Mouse (Mus musculus): Measurements from ENCODE around the gene Adgrl2. TPM values are rescaled to one million over a fixed set of nuclear protein-coding genes. Genes with fewer than 3 reads are reported as not detected.
A peak's percentile ranks its signal among the peaks of the same experiment; 100 is the strongest.

Adgrl2 gene
- not detected in 2 replicates for polyA plus RNA-seq (2012; ENCODE audit: insufficient read depth, insufficient read length, low replicate concordance, missing spikeins)

DNA sequence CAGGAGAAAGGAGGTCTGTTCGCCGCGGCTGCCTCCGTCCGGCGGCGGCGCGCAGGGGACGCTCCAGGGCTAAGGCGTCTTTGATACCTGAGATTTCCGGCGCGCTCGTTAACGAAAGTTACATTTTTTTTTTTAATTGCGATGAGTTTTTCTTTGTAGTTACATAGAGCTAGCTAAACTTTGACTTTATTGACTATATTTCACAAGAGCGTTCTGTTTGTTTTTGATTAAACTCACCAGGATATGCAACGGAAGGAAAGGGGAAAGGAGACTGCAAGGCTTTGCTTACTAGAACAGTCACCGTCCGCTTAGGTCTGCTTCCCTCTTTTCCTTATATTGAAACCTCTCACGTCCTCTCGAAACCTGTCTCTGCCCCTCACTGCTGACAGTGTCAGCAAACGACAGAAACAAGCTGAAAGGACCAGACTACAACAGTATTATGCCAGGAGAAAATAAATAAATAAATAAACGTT is at the start of gene Adgrl2:
Gene Adgrl2, minus strand, starts transcription at position 25 of the 473 bp plus-strand sequence.
- WGBS: 2% methylated on average over 25 of the region's 25 CpGs
- peaks cover 31% of the 10 kb centered on the region for H3K4me1 ChIP-seq (ENCODE audit: control insufficient read depth, insufficient read depth, low read length)
- H3K4me3 ChIP-seq (ENCODE audit: insufficient read depth, low read depth, low read length): peak within 1 kb of the TSS; percentile 66
- H3K27ac ChIP-seq (ENCODE audit: insufficient read depth, low read depth, low read length): no peak within 1 kb of the TSS
- no peak for TF ChIP-seq CTCF (IDR thresholded peaks at IDR 0.05; ENCODE audit: insufficient read depth, low read depth, low read length)
- TF ChIP-seq POLR2A (IDR thresholded peaks at IDR 0.05; ENCODE audit: insufficient read depth, low read depth, low read length): no peak

DNA sequence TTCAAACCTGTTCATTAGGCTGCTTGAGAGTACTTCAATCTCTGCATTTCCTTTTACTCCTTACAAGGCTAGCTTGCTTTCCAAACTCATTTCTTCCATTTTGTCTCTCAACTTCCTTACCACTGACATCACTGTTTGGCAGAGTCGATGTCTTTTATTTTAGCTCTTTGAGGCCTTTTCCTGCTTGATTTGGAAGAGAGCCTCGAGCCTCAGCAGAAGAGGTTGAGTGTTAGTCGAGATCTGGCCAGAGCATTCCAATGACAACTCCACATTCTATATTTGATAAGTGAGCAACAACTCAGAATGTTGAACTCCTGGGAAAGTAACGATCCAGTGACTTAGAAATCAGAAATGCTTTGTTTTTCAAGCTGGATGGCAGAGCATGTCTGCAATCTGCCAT is 48.4 kb upstream of the Adgrl2 start:
- TF ChIP-seq POLR2A (IDR thresholded peaks at IDR 0.05; ENCODE audit: insufficient read depth, low read depth, low read length): no peak
- no peak for TF ChIP-seq CTCF (IDR thresholded peaks at IDR 0.05; ENCODE audit: insufficient read depth, low read depth, low read length)
- no peak overlapping the region for H3K4me3 ChIP-seq (ENCODE audit: insufficient read depth, low read depth, low read length)
- H3K4me1 ChIP-seq (ENCODE audit: control insufficient read depth, insufficient read depth, low read length): no peaks in the 10 kb centered on the region
- no peak overlapping the region for H3K27ac ChIP-seq (ENCODE audit: insufficient read depth, low read depth, low read length)
- WGBS: 59% methylated on average over 4 of the region's 4 CpGs

DNA sequence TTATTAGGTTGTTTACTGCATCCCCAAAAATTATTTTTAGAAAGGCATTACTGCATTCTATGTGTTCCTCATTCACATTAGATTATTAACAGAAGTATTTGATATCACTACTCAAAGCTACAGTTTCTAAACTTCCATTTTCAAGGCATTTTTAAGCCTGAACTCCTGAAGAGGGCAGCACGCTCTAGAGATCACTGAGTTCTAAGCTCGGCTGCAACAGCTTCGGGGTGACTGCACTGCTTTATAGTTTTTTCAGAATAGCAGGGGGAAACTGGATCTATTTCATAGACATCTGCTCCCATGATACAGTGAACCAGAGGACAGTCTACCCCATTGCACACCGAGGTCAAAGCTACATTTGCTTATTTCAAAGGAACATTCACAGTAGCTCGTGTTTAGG is 29.6 kb upstream of the Adgrl2 start:
- Histone ChIP-seq H3K4me1 (ENCODE audit: control insufficient read depth, insufficient read depth, low read length) (no peaks in the 10 kb centered on the region), H3K27ac (ENCODE audit: insufficient read depth, low read depth, low read length) (no peak overlapping the region), H3K4me3 (ENCODE audit: insufficient read depth, low read depth, low read length) (no peak overlapping the region)
- 70% methylated on average over 5 of the region's 5 CpGs for WGBS
- TF ChIP-seq POLR2A (IDR thresholded peaks at IDR 0.05; ENCODE audit: insufficient read depth, low read depth, low read length) (no peak), CTCF (IDR thresholded peaks at IDR 0.05; ENCODE audit: insufficient read depth, low read depth, low read length) (no peak)

DNA sequence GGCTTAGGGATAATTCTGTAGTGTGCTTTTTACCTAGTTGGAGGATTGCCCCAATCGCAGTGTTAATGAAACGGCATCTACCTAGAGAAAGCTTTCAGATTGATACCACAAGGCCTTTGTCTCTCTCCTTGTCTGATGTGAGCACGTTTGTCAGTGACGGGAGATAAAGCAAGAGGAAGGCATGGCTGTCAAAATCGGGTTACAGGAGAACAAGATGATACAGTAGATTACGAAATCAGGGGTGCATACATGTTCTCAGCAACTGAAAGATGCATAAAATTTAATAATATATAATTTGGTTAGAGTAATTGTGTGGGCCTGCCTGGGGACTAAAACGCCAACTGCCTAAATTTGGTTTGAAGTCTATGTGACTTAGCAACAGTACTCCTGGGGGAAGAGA is 19.0 kb upstream of the Adgrl2 start:
- no peak overlapping the region for H3K4me3 ChIP-seq (ENCODE audit: insufficient read depth, low read depth, low read length)
- no peak overlapping the region for H3K27ac ChIP-seq (ENCODE audit: insufficient read depth, low read depth, low read length)
- H3K4me1 ChIP-seq (ENCODE audit: control insufficient read depth, insufficient read depth, low read length): no peaks in the 10 kb centered on the region
- 86% methylated on average over 7 of the region's 7 CpGs for WGBS
- TF ChIP-seq CTCF (IDR thresholded peaks at IDR 0.05; ENCODE audit: insufficient read depth, low read depth, low read length) (no peak), POLR2A (IDR thresholded peaks at IDR 0.05; ENCODE audit: insufficient read depth, low read depth, low read length) (no peak)

DNA sequence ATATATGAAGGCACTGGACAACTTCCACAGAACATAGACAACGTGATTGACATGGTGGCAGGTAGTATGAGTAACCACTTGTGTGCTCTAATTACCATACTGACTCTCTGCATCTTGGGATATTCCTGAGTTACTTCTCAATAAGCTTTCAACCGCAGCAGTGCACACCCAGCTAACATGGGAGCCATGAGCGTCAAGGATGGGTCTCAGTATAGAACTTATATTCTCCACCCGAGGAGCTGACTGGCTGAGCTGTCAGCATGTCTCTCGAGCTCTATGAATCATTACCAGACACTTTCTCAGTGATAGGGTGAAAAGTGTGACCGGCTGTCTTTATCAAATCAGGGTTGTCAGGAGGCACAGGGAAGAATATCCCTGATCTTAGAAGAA is 18.3 kb upstream of the Adgrl2 start:
- no peak for TF ChIP-seq POLR2A (IDR thresholded peaks at IDR 0.05; ENCODE audit: insufficient read depth, low read depth, low read length)
- no peak for TF ChIP-seq CTCF (IDR thresholded peaks at IDR 0.05; ENCODE audit: insufficient read depth, low read depth, low read length)
- Histone ChIP-seq H3K4me1 (ENCODE audit: control insufficient read depth, insufficient read depth, low read length) (no peaks in the 10 kb centered on the region), H3K4me3 (ENCODE audit: insufficient read depth, low read depth, low read length) (no peak overlapping the region), H3K27ac (ENCODE audit: insufficient read depth, low read depth, low read length) (no peak overlapping the region)
- WGBS: 90% methylated on average over 6 of the region's 6 CpGs

DNA sequence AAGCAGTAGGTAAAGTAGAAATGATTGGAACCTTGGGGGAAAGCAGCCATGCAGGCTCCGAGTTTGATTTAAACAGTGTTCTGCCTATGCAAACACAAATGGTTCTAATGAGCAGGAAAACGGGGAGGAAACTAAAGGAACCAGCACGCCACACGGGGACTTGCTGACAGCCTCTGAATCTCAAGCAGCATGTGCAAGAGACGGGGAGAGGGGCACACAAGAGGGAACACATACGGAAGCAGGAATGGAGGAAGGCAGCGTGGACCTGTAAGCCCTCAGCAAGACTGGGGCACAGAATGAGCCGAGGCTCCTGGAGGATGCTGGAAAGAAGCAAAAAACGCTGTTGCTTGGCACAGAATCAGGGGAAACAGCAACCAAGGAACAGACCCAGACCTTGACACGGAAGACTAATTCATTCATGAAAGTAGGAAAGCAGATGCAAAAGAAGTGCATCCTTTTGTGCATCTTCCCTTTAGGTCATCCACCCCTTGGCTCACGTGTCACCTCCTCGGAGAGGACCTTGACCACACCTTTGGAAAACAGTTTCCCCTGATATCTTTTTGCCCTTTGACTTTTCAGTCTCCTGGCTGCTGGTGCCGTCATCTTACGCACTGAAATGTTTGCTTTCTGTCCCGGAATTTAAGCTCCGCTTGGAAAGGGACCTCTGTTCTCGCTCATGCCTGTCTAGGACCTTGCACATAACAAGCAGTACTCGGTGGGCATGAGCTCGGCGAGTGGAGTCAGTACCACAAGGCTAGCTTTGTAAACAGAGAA is 17.7 kb upstream of the Adgrl2 start:
- Histone ChIP-seq H3K27ac (ENCODE audit: insufficient read depth, low read depth, low read length) (no peak overlapping the region), H3K4me3 (ENCODE audit: insufficient read depth, low read depth, low read length) (no peak overlapping the region), H3K4me1 (ENCODE audit: control insufficient read depth, insufficient read depth, low read length) (no peaks in the 10 kb centered on the region)
- no peak for TF ChIP-seq CTCF (IDR thresholded peaks at IDR 0.05; ENCODE audit: insufficient read depth, low read depth, low read length)
- no peak for TF ChIP-seq POLR2A (IDR thresholded peaks at IDR 0.05; ENCODE audit: insufficient read depth, low read depth, low read length)
- WGBS: 58% methylated on average over 20 of the region's 20 CpGs

DNA sequence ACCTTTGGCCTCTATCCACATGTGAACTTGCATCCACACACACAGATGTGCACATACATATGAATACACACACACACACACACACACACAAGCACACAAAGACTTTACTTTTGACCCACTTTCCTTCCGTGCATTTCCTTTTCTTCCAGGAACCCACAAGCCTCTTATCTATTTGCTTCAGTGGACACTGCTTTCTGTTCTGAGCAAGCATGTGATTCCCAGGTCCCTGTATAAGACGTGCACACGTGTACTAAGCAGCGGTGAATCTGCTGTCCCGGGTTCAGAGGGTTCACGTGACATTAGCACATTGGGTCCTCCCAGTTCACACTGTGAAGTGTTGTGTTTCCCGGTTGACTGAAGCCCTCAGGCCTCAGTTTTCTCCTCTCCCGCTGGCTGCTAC is 11.0 kb upstream of the Adgrl2 start:
- no peak overlapping the region for H3K4me3 ChIP-seq (ENCODE audit: insufficient read depth, low read depth, low read length)
- 60% methylated on average over 8 of the region's 8 CpGs for WGBS

DNA sequence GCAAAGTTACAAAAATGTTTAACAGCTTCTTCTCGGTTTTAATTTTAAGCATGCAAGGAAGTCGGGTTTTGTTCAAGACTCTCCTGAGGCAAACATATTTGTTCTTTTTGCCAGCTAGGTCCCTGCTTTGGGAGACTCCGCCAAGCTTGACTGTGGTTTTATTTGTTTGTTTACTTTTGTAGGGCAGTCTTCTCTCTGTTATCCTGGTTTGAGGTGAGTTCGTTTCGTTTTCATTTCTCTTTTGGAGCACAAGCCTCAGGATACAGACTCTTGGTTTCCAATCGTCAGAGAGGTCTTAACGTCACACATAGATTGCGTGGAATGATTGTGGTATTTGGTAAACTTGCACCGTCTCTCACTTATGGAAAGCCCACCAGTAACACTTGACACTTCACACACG is 8.3 kb upstream of the Adgrl2 start:
- H3K27ac ChIP-seq (ENCODE audit: insufficient read depth, low read depth, low read length): no peak overlapping the region
- TF ChIP-seq CTCF (IDR thresholded peaks at IDR 0.05; ENCODE audit: insufficient read depth, low read depth, low read length): no peak
- TF ChIP-seq POLR2A (IDR thresholded peaks at IDR 0.05; ENCODE audit: insufficient read depth, low read depth, low read length): no peak
- no peaks in the 10 kb centered on the region for H3K4me1 ChIP-seq (ENCODE audit: control insufficient read depth, insufficient read depth, low read length)
- 84% methylated on average over 10 of the region's 10 CpGs for WGBS
- no peak overlapping the region for H3K4me3 ChIP-seq (ENCODE audit: insufficient read depth, low read depth, low read length)

More for the DNA sequence above, 11.0 kb upstream of the Adgrl2 start:
- Histone ChIP-seq H3K4me1 (ENCODE audit: control insufficient read depth, insufficient read depth, low read length) (no peaks in the 10 kb centered on the region), H3K27ac (ENCODE audit: insufficient read depth, low read depth, low read length) (no peak overlapping the region)
- TF ChIP-seq POLR2A (IDR thresholded peaks at IDR 0.05; ENCODE audit: insufficient read depth, low read depth, low read length) (no peak), CTCF (IDR thresholded peaks at IDR 0.05; ENCODE audit: insufficient read depth, low read depth, low read length) (no peak)

DNA sequence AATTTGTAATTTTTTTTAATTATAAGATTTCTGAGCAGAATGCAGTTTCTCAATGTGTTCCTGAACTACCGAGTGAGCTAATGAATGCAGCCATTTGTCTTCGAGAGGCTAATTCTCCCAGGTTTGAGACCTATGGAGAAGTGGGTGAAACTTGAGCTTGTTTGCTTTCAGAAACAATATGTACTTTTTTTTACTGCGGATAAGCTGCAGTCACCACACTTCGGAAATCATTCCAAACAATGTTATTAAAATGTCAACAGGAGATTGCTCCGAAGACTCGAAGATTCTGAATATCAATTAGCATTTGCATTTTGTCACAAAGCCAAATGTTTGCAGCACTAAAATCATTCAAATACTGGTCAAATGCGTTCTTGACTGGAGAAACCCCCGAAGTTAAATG is 701 bp upstream of the Adgrl2 start:
- Histone ChIP-seq H3K27ac (ENCODE audit: insufficient read depth, low read depth, low read length) (no peak overlapping the region), H3K4me1 (ENCODE audit: control insufficient read depth, insufficient read depth, low read length) (peaks cover 31% of the 10 kb centered on the region), H3K4me3 (ENCODE audit: insufficient read depth, low read depth, low read length) (no peak overlapping the region)
- TF ChIP-seq POLR2A (IDR thresholded peaks at IDR 0.05; ENCODE audit: insufficient read depth, low read depth, low read length) (no peak), CTCF (IDR thresholded peaks at IDR 0.05; ENCODE audit: insufficient read depth, low read depth, low read length) (no peak)
- 14% methylated on average over 8 of the region's 8 CpGs for WGBS

Measured in olfactory bulb, adult 2 months (tissue).